Mouse (Mus musculus) stomach, embryonic 14.5 days (tissue): ENCODE measurements around the gene Tmem95. TPM values are rescaled to one million over a fixed set of nuclear protein-coding genes. Genes with fewer than 3 reads are reported as not detected.

ENCODE experiments used
- ATAC-seq: fragments of 200-750 bp; cut with Nextera tagmentation; 2 replicates; pipeline ENCODE4 v1.8.0; 2017; ENCODE audit warnings: low read depth, moderate TSS enrichment; ENCODE audit not compliant: insufficient number of reproducible peaks, insufficient read depth, low FRiP score
- H3K27ac ChIP-seq: fragments of 300-500 bp; sonication (generic); 2 replicates; pipeline ENCODE4 v1.5.1; 2014; ENCODE audit warnings: mild to moderate bottlenecking, low read length, moderate library complexity, mixed read lengths
- H3K27me3 ChIP-seq: fragments of 300-500 bp; sonication (generic); 2 replicates; pipeline ENCODE4 v1.6.1; 2014; ENCODE audit warnings: low read length, control low read depth, mixed read lengths; ENCODE audit not compliant: control insufficient read depth, insufficient read depth
- H3K36me3 ChIP-seq: fragments of 300-500 bp; sonication (generic); 2 replicates; pipeline ENCODE4 v1.6.1; 2014; ENCODE audit warnings: mild to moderate bottlenecking, control low read depth, low read length, moderate library complexity, mixed read lengths; ENCODE audit not compliant: control insufficient read depth, insufficient read depth
- H3K4me1 ChIP-seq: fragments of 300-500 bp; sonication (generic); 2 replicates; pipeline ENCODE4 v1.6.1; 2014; ENCODE audit warnings: low read length, control low read depth, mixed read lengths; ENCODE audit not compliant: control insufficient read depth, insufficient read depth
- H3K4me2 ChIP-seq: fragments of 300-500 bp; sonication (generic); replicated peaks from 2 replicates; pipeline ENCODE4 v1.6.1; 2014; ENCODE audit warnings: low read depth, low read length, control low read depth
- H3K4me3 ChIP-seq: fragments of 300-500 bp; sonication (generic); 2 replicates; pipeline ENCODE4 v1.5.1; 2014; ENCODE audit warnings: low read depth, low read length, control low read depth
- H3K9ac ChIP-seq: fragments of 300-500 bp; sonication (generic); replicated peaks from 2 replicates; pipeline ENCODE4 v1.6.1; 2014; ENCODE audit warnings: low read depth, mild to moderate bottlenecking, control low read depth, low read length, moderate library complexity, mixed read lengths
- H3K9me3 ChIP-seq: fragments of 300-500 bp; sonication (generic); 2 replicates; pipeline ENCODE4 v1.6.1; 2016; ENCODE audit warnings: low read depth, low read length, control low read depth; ENCODE audit not compliant: control insufficient read depth
- WGBS: fragments of 180-500 bp; shearing (Covaris S2); extraction: QIAGEN DNeasy Blood & Tissue Kit; methylation state at CpG from one replicate; pipeline ENCODE4 v1.1.7; 2014; 5-methylcytosine and 5-hydroxymethylcytosine counted together
- polyA plus RNA-seq: library from polyadenylated mRNA; unstranded; fragments of >200 nt; fragmentation: Nextera tagmentation; extraction: Ambion mirVana; gene quantifications from 2 replicates; pipeline ENCODE4 v1.2.1, GENCODE M21; 2014

Tmem95 gene
- polyA plus RNA-seq, result not detected in 2 replicates

DNA sequence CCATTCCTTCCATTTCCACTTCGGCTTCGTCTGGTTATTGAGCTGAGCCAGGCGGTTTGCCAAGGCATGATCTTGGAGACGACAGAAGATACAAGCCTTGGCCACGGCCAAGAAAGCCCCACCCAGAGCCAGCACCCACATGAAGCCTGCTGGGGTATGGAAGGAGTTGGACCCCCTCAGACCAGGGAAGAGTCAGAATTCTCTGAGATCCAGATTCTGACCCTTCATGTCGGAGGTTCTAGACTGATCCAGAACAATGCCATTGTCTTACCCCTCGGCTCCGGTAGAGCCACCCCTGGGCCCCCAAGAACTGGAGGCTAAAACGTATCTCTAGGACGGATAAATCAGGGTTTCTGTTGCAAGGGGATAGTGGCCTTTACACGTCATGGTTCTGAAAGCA lies at the start of gene Tmem95:
Gene Tmem95 (minus strand): TSS at position 141 of the 400 bp plus-strand sequence.
- ATAC-seq, result no peak
- Histone ChIP-seq H3K9ac (no peak within 1 kb of the TSS), H3K9me3 (no peaks in the 10 kb centered on the region), H3K27me3 (no peaks in the 10 kb centered on the region), H3K27ac (0 out of 2 replicates have a peak within 1 kb of the TSS, but pooled peaks have one; percentile 28), H3K4me1 (peaks cover 23% of the 10 kb centered on the region), H3K4me3 (no peak within 1 kb of the TSS), H3K4me2 (peak within 1 kb of the TSS; percentile 19), H3K36me3 (no peaks in the 10 kb centered on the region)
- 85% methylated on average over 11 of the region's 11 CpGs for WGBS

- 0 out of 2 replicates have a peak, but pooled peaks have one; percentile 28 for ATAC-seq
These were observed 49.7 kb upstream of the Tmem95 start for GRCm38 (mm10) chr11:69927501-69927900.

GRCm38 (mm10) chr11:69922796-69923195 lies 45.0 kb upstream of the Tmem95 start:
- Histone ChIP-seq H3K9ac (no peak overlapping the region; the same call in 1 of the 2 replicates), H3K27ac (peak overlapping the region; percentile 99; the same call in 1 of the 2 replicates), H3K4me2 (peak overlapping the region; percentile 50; the same call in 1 of the 2 replicates), H3K4me1 (peaks cover 16% of the 10 kb centered on the region), H3K4me3 (no peak overlapping the region), H3K36me3 (peaks cover 14% of the 10 kb centered on the region), H3K27me3 (no peaks in the 10 kb centered on the region), H3K9me3 (no peaks in the 10 kb centered on the region)
- WGBS, result 63% methylated on average over 3 of the region's 3 CpGs
- no peak for ATAC-seq

More at GRCm38 (mm10) chr11:69927501-69927900, 49.7 kb upstream of the Tmem95 start:
- 97% methylated on average over 2 of the region's 2 CpGs for WGBS
- H3K4me2 ChIP-seq, result no peak overlapping the region
- H3K4me1 ChIP-seq, result peaks cover 4% of the 10 kb centered on the region
- H3K4me3 ChIP-seq, result no peak overlapping the region
- H3K36me3 ChIP-seq, result no peaks in the 10 kb centered on the region
- H3K9ac ChIP-seq, result no peak overlapping the region
- H3K27me3 ChIP-seq, result no peaks in the 10 kb centered on the region
- H3K27ac ChIP-seq, result no peak overlapping the region
- no peaks in the 10 kb centered on the region for H3K9me3 ChIP-seq

GRCm38 (mm10) chr11:69922012-69922756 lies 44.4 kb upstream of the Tmem95 start:
- H3K4me3 ChIP-seq, result peak overlapping the region; percentile 98
- H3K27me3 ChIP-seq, result no peaks in the 10 kb centered on the region
- H3K4me1 ChIP-seq, result peaks cover 16% of the 10 kb centered on the region
- peak overlapping the region; percentile 99 for H3K27ac ChIP-seq
- 3% methylated on average over 12 of the region's 12 CpGs for WGBS
- ATAC-seq, result no peak
- H3K9ac ChIP-seq, result peak overlapping the region; percentile 60
- H3K9me3 ChIP-seq, result no peaks in the 10 kb centered on the region
- peaks cover 20% of the 10 kb centered on the region for H3K36me3 ChIP-seq
- peak overlapping the region; percentile 50 for H3K4me2 ChIP-seq

- Histone ChIP-seq H3K36me3 (peaks cover 23% of the 10 kb centered on the region), H3K27me3 (no peaks in the 10 kb centered on the region), H3K27ac (peak within 1 kb of the TSS; percentile 99), H3K4me3 (peak within 1 kb of the TSS; percentile 98), H3K4me2 (peak within 1 kb of the TSS; percentile 50), H3K9me3 (no peaks in the 10 kb centered on the region), H3K4me1 (peaks cover 16% of the 10 kb centered on the region), H3K9ac (peak within 1 kb of the TSS; percentile 97)
- peak; percentile 95 for ATAC-seq
- under 1% methylated on average over 70 of the region's 78 CpGs for WGBS
These were observed 43.5 kb upstream of the Tmem95 start, which contains the start of gene Eif5a for GRCm38 (mm10) chr11:69921114-69922011. Eif5a (minus strand) TSS chr11:69921958.

DNA sequence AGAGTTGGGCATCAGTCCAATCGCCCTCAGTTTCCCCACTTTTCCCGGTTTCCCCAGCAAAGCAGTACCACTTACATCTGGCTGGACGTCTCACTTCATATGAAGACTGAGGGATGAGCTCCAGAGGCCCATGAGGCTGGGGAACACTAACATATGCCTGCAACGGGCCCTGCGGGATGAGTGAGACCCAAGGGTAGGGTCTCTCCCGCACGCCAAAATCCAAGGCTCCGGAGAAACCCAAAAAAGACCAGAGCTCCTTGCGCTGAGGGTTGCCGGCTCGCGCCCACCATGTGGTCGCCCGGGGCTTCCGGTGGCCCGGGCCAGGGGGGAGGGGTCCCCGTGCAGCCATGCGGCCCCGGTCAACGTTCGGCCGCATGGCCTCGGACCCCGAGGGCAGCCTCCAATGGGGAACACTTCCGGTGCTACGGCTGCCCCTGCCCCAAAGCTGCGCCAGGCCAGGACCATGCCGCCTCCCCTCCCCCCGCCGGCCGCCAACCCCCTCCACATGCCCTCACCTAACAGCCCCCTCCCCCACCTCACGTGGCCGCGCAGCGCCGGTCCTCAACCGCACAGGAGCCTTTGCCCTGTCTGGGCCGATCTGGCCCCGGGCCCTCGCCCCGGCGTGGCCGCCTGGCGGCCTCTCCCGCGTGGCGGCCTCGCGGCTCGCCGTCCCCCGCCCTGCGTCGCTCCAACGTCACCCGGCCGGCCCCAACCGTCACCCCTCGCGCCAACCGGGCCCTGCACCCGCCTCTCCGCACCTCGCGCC lies 42.6 kb upstream of the Tmem95 start:
- H3K4me2 ChIP-seq, result peak overlapping the region; percentile 44
- H3K9me3 ChIP-seq, result no peaks in the 10 kb centered on the region
- H3K4me3 ChIP-seq, result peak overlapping the region; percentile 98
- peak overlapping the region; percentile 97 for H3K9ac ChIP-seq
- under 1% methylated on average over 60 of the region's 65 CpGs for WGBS
- H3K27me3 ChIP-seq, result no peaks in the 10 kb centered on the region
- H3K4me1 ChIP-seq, result peaks cover 25% of the 10 kb centered on the region
- ATAC-seq, result peak; percentile 14
- peaks cover 33% of the 10 kb centered on the region for H3K36me3 ChIP-seq
- peak overlapping the region; percentile 96 for H3K27ac ChIP-seq

DNA sequence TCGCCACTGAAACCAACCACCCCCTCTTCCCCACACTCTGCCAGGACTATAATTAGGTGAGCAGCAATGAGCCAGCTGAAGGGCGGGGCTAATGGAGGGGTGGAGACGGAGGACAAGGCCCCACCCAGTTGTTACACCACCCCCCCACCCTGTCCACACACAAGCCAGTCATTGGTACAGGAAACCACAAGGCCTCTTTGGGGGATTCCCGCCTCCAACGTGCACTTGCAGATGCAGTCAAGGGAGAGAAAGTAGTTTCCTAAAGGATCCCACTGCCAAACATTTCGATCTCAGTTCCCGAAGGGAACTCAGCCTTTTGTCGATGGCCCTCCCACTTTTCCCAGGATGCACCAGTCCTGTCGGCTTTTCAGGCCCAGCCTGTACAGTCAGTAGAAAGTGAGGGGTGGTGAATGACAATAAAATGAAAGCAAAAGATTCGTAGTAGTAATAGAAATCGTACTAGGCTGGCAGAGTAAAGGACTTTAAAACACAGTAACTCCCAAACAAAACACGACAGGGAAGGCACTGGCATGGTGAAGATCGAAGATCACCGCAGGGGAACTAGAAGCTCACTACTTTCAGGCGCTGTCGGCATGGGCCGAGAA lies 41.9 kb upstream of the Tmem95 start:
- Histone ChIP-seq H3K9ac (peak overlapping the region; percentile 97), H3K9me3 (no peaks in the 10 kb centered on the region), H3K4me3 (peak overlapping the region; percentile 98), H3K27me3 (no peaks in the 10 kb centered on the region), H3K4me1 (peaks cover 30% of the 10 kb centered on the region), H3K4me2 (peak overlapping the region; percentile 44), H3K36me3 (peaks cover 39% of the 10 kb centered on the region), H3K27ac (peak overlapping the region; percentile 96)
- 2% methylated on average over 17 of the region's 17 CpGs for WGBS
- no peak for ATAC-seq
